Mouse (Mus musculus): Measurements from ENCODE around the gene Ttll12.

Gene Ttll12

GRCm38 (mm10) chr15:83593189-83593585, 1.8 kb downstream of the Ttll12 start:
- no peak for DNase-seq

DNA sequence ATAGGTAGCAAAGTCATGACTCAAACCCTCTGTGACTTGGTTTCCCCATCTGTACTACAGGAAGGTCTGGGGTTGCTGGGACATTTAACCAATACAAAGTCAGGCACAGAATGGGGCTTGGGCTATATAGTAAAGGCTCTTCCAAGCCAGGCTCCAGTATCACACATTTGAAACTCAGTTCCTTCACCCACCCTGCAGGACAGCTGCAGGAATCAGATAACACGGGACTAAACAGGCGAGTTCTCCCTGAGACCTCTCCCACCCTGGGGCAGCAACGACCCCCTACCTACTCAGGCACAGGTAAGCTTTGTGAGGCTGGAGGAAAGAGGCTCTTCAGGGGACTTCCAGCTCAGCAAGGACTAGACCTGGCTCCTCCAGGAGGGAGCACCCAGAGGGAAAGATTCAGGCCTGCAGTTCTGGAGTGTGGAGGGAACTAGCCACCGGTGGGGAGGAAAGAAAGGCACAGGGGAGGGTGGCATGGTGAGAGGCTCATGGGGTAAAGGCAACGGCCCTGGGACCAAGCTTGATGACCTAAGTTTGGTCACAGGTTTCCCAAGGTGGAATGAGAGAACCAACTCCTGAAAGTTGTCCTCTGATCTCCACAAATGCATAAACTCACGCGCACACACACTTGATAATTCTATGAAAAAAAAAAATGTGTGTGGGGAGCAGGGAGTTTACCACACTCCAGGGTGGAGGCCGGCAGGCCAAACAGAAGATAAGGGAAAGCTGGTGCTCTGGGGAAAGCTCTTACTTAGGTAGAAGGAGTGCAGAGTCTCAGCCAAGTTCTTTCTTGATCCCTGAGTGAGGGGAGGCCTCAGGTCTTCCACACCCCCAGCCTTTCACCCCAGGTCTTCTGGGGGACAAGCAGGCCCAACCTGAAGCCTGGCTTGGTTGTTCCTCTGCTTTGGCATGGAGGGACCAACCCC, 2.4 kb downstream of the Ttll12 start:
- DNase-seq, result no peak

- DNase-seq, result no peak
Observed at GRCm38 (mm10) chr15:83591758-83592157, 3.2 kb downstream of the Ttll12 start.

DNA sequence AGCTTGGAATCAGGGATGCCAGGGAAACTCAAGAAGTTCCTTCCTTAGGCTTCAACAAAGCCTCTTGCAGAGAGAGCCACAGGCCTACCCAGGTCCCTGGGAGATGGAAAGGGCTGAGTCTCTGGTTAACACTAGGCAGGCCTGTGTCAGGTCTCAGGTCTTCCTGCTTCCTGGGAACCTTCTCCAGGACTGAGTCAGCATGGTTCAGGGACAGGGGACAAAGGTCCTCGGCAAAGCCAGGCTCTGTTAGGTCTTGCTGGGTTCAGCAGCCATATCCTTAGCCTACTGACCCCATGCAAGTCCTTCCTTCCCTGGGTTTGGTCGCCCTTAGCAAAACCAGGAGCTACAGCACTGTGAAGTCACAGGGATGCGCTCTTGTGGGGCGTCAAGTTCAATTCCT, 4.1 kb downstream of the Ttll12 start:
- DNase-seq, result no peak

DNA sequence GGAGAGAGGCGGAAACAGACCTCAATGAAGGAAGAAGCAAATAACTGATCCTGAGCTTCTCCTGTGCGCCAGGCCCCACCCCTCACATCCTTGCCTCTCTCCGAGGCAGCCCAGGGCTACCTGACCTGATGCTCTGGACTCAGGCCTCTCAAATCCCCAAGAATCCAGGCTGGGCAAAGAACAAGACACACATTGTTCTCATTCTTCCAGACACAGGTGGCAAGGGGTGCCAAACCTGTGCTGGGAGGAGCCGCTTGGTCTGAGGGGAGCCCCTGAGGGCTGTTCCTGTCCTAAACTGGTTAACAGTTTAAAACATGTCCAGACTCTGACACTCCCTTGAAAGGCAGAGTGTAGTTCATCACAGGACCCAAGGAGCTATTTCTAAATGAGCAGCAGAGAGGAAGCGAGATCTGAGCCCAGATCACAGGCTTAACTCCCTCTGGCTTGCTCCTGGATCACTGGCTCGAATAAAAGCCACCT, 10.2 kb downstream of the Ttll12 start:
- DNase-seq, result no peak

DNA sequence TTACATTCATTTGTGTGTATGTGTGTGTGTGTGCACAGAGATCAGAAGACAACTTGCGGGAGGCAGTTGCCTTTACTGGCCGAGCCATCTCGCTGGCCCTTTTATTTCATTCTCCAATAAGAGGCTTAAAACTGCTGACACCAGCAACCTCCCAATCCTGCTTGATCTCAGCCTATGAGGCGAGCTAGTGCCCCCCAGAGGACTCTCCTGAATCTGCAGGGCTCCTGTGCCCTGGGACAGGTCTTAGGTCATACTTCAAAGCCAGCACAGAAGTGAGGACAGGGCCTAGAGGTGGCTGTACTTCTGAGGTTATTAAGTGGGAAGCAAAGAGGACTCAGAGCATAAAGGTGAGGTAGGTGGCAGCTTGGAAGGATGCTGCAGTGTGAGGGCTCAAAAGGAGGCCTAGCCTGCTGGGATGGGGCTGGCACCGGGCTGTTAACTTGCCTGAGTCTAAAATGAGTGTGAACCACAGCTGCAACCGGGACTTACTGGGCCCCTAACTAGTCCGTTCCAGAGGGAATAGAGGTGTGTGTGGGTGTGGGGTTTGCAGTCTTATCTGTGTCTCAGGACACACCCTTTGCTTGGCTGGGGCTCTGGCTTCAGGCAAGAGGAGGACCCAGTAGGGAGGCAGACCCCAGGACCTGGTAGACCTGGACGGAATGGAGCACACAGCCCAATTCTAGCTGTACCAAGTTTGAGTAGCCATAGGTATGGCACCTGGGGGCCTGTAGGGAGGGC, 11.4 kb downstream of the Ttll12 start:
- peak; percentile 65 for DNase-seq

DNA sequence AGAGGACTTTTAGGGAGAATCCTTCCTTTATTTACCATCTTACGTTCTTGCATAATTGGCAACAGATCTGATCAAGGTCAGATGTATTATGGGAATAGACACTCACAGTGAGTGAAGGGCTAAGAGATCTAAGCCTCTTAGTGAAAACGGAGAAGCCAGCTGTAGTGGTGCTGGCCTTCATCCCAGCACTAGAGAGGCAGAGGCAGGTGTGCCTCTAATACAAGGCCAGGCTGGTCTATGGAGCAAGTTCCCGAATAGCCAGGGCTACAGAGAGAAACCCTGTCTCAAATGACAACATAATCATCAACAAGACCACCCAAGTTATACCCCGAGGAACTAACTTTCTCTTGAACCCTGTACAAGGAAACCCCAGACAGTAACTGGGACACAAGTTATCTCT, 12.0 kb downstream of the Ttll12 start:
- no peak for DNase-seq

DNA sequence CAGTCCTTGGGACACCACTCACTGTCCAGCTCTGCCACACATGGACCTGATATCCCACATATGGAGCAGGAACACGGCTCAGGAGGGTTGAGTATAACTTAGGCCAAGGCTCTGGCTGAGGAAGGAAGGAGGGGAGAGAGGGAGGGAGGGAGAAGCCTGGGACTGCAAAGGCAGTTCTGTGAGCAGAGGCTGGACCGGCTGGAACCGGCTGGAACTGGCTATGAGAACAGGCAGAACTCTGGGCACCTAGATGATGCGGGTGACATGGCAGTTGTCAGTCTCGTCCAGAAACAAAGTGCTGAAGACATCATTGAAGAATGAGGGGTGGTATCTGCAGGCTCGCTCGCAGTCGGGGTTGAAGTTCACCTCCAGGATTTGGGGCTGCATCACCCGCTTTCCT, 18.3 kb downstream of the Ttll12 start:
- DNase-seq, result no peak

GRCm38 (mm10) chr15:83575543-83575942, 19.4 kb downstream of the Ttll12 start:
- no peak for DNase-seq

DNA sequence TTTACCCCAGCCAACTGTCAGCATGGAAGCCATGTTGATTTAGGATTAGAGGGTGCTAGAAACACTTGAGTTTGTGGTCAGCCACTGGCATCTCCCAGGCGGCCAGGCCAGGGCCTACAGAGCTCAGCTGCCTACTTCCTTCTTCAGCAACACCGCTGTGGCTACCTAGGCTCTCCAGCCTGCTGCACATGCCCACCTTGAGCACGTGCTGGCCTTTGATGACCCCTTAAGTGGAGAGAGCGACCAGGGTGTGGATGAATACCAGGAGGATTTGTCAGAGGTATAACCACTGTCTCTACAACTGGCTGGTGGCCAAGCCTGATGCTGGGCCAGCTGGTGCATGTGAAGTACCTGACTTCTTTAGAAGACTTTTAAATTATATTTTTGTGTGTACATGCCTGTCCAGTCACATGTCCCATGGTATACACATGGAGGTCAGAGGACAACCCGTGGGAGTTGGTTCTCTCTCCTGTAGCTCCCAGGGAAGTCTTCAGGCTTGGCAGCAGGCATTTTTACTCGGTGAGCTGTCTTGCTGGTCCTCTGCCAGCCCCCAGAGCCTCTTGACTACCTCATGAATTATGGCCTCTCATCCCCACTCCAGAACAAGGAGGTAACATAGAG, 20.1 kb downstream of the Ttll12 start:
- DNase-seq, result no peak

- DNase-seq, result no peak
Observed at GRCm38 (mm10) chr15:83573606-83574005, 21.4 kb downstream of the Ttll12 start.

DNA sequence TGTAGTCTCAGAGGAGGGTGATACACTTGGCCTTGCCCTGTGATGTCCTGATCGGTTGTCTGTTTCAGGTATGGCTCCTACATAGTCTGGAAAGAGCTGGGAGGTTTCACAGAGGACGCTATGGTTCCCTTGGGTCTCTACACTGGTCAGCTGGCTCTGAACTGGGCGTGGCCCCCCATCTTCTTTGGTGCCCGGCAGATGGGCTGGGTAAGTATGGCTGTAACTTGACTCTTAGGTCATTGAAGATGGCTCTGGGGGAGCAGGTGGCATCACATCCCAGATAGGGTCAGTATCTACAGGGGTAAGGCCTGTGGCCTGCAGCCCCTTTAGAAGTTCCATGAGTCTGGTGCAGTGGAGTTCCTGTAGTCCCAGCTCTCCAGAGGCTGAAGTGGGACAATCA, 22.8 kb downstream of the Ttll12 start:
- DNase-seq, result no peak

- no peak for DNase-seq
Observed at GRCm38 (mm10) chr15:83571636-83572035, 23.3 kb downstream of the Ttll12 start.

DNA sequence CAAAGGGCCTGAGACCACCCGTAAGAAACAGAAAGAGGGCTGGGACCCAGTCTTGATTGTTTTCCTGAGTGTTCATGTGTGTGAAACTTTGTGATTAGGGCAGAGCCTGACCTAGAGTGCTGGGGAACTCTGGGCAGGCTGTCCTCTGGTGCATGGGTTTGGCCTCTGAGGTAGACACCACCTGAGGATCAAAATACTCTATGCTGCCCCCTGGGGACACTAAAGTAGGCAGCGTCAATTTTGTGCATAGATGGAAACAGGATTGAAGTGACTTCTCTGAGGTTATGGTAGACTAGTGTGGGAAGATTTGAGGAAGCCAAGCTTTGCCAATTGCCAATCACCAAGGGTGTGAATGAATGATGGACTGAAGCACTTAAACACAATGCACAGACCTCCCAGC, 24.3 kb downstream of the Ttll12 start:
- no peak for DNase-seq

DNA sequence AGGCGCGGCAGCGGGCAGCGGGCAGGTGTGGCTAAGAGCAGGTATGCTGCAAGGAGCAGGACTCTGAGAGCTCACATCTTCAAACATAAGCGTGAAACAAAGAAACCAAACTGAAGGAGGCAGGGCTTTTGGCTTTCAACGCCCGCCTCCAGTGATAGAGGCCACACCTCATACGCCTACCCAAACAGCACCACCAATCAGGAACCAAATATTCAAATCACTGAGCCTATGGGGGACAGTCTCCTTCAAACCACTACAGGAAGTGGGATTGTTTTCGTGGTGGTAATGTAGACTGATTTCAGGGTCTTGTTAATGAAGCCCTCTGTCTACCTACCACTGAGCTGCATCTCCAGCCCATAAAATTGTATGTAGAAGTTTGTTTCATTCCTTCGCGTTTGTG, 25.3 kb downstream of the Ttll12 start:
- DNase-seq, result no peak

DNA sequence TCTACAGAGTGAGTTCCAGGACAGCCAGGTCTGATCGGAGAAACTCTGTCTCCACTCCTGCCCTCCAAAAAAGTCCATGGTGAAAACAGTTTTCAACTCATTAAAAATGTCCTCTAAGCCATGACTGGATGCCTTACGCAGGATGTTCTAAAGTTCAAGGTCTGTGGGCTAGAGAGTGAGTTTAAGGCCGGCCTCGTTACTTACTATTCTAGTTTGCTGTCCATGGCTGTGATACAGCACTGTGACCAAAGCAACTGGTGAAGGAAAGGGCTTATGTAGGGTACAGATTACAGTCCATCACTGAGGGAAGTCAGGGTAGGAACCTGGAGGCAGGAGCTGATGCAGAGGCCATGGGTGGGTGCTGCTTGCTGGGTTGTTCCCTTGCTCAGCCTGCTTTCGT, 26.4 kb downstream of the Ttll12 start:
- DNase-seq, result no peak

DNA sequence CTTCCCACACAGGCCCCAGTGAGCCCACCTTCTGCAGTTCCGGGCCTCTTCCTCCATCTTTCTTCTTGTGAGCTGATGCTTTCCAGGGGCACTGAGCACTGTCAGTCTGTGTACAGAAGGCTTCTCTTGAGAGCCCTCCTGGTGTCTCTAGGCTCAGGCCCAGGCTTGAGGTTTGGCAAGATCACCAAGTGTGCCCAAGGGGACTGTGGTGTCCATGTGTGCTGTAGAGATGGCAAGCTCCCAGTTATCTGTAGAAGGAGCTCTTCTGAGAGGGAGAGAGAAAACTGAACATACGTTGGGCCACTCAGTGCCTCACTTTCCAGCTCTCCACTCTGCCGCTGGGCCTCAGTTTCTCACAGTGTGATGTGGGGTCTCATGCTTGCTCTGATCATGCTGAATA, 27.2 kb downstream of the Ttll12 start:
- no peak for DNase-seq

DNA sequence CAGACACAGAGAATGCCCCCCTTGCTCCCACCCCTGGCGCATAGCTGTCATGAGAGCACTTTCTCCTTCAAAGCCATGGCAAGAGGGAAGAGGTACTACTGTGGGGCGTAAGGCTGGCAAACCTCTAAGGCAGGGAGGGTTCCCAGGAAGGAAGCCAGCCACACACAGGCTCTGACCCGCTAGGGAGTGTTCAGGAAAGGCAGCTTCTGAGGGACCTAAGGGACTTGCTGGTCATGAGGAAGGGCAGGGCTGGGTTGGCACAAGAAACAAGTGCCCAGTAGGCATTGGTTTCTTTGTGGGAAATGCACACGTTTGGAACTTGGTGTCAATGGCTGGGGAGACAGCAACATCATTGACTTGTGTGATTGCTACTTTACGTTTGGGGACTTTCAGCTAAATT, 29.0 kb downstream of the Ttll12 start:
- no peak for DNase-seq

- no peak for DNase-seq
Observed at GRCm38 (mm10) chr15:83565434-83565833, 29.5 kb downstream of the Ttll12 start.

- DNase-seq, result peak; percentile 67
Observed at GRCm38 (mm10) chr15:83563857-83564651, 30.9 kb downstream of the Ttll12 start.

DNA sequence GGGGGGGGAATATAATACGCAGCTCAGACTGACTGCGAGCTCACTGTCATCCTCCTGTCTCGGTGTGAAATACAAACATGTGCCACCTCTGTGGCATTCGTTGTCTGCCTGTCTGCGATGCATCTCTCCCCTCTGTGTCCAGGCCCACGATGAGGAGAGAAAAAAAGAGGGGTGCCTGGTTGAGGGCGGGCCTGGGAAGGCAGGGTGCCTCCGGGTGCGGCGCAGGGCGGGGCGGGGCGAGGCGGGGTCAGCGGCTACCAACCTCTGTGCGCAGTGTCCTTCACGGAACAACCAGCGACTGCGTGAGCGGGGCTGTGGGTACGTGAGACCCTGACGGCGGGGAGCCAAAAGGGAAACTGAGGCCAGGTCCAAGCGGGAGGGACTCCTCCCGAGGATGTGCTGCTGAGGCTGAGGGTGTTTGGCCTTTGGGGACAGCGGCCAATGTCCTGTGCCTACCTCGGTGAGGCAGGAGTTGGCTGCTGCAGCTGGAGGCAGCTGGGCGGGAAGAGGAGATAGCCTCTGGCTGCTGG, 31.6 kb downstream of the Ttll12 start, which contains the start of the genes Tspo and Mcat:
Gene Tspo, plus strand, starts transcription at position 266 of the 530 bp plus-strand sequence.
Gene Mcat, minus strand, starts transcription at position 461 of the 530 bp plus-strand sequence.
- peak; percentile 54 for DNase-seq

DNA sequence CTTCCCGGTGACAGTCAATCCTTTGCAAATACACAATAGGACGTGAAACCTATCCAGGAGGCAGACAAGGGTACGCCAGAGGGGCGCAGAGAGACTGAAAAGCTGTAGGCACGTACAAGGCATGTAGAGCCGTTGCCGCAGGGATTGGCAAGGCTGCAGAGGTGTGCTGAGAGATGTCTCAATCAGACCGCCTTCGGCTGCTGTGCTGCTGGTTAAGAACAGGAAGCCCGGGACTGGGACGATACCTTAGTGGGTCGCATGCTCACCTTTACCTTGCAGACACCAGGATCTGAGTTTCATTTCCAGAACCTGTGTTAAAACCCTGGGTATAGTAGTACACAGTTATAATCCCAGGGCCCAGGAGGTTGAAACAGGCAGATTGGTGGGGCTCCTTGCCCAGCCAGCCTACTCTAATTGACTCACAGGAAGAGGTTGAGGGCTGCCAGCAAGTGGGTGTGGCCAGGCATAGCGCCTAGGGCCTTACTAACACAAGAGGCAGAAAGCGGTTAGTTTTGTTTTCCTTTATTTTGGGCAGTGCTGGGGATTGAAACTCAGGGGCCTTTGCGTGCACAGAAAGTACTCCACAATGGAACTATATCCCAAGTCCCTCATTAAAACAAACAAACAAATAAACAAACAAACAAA, 32.2 kb downstream of the Ttll12 start:
- peak; percentile 51 for DNase-seq
